Mouse (Mus musculus): Measurements from ENCODE around the gene Nfkbia. TPM values are rescaled to one million over a fixed set of nuclear protein-coding genes. Genes with fewer than 3 reads are reported as not detected.

Gene Nfkbia
- total and polyA plus RNA-seq, 3 experiments: 9.3 to 15.9 TPM; not detected in 1

- Histone ChIP-seq H3K4me3 (ENCODE audit: control insufficient read depth in 1 of 2, insufficient read depth in 1 of 2, low read depth in 2 of 2, low read length in 2 of 2) (no peak overlapping the region), H3K9me3 (replicated peaks; ENCODE audit: insufficient read depth, low read length) (no peaks in the 10 kb centered on the region), H3K27ac (ENCODE audit: control insufficient read depth, low read depth, low read length) (no peak overlapping the region), H3K27me3 (ENCODE audit: control insufficient read depth in 1 of 2, insufficient read depth in 2 of 2, low read length in 2 of 2) (peaks cover 2 to 8% of the 10 kb centered on the region in 2 experiments), H3K9ac (ENCODE audit: control insufficient read depth, low read depth, low read length, poor library complexity, severe bottlenecking) (no peak overlapping the region), H3K79me2 (ENCODE audit: control insufficient read depth, insufficient read depth, low read length, poor library complexity) (no peaks in the 10 kb centered on the region), H3K4me1 (ENCODE audit: control insufficient read depth in 1 of 2, insufficient read depth in 2 of 2, low read length in 2 of 2) (peaks cover 0 to 3% of the 10 kb centered on the region in 2 experiments; a peak in 1 of 4 replicates), H3K36me3 (ENCODE audit: control insufficient read depth in 1 of 2, insufficient read depth in 2 of 2, low read length in 2 of 2) (no peaks in the 10 kb centered on the region; a peak in 1 of 4 replicates)
- TF ChIP-seq ZC3H11A (IDR thresholded peaks at IDR 0.05; ENCODE audit: low read depth, low read length) (no peak), JUND (IDR thresholded peaks at IDR 0.05; ENCODE audit: low read depth, low read length) (no peak), MEF2A (IDR thresholded peaks at IDR 0.05; ENCODE audit: extremely low read depth, insufficient replicate concordance, low read depth, low read length, poor library complexity, severe bottlenecking) (no peak), TCF12 (IDR thresholded peaks at IDR 0.05; ENCODE audit: low read depth, low read length) (no peak), ZNF384 (IDR thresholded peaks at IDR 0.05; ENCODE audit: low read depth, low read length) (no peak), MAZ (IDR thresholded peaks at IDR 0.05; ENCODE audit: low read depth, low read length) (no peak), POLR2AphosphoS2 (IDR thresholded peaks at IDR 0.05; ENCODE audit: low read length) (no peak), MAFK (IDR thresholded peaks at IDR 0.05; ENCODE audit: borderline replicate concordance, low read depth, low read length) (no peak)
- DNase-seq (ENCODE audit: low read depth, low spot score): no peak
Observed at GRCm38 (mm10) chr12:55448457-55448856, 44.0 kb downstream of the Nfkbia start.

- DNase-seq (ENCODE audit: low read depth, low spot score): no peak
- no peak overlapping the region for H3K9ac ChIP-seq (ENCODE audit: control insufficient read depth, low read depth, low read length, poor library complexity, severe bottlenecking)
- H3K27ac ChIP-seq (ENCODE audit: control insufficient read depth, low read depth, low read length): no peak overlapping the region
- H3K27me3 ChIP-seq (ENCODE audit: control insufficient read depth in 1 of 2, insufficient read depth in 2 of 2, low read length in 2 of 2): peaks cover 1% of the 10 kb centered on the region in 2 experiments; a peak in 3 of 4 replicates
- no peaks in the 10 kb centered on the region; a peak in 1 of 4 replicates for H3K36me3 ChIP-seq (ENCODE audit: control insufficient read depth in 1 of 2, insufficient read depth in 2 of 2, low read length in 2 of 2)
- H3K79me2 ChIP-seq (ENCODE audit: control insufficient read depth, insufficient read depth, low read length, poor library complexity): no peaks in the 10 kb centered on the region
- H3K4me3 ChIP-seq (ENCODE audit: control insufficient read depth in 1 of 2, insufficient read depth in 1 of 2, low read depth in 2 of 2, low read length in 2 of 2): no peak overlapping the region
- H3K4me1 ChIP-seq (ENCODE audit: control insufficient read depth in 1 of 2, insufficient read depth in 2 of 2, low read length in 2 of 2): peaks cover 0 to 5% of the 10 kb centered on the region in 2 experiments; a peak in 1 of 4 replicates
- TF ChIP-seq MAZ (IDR thresholded peaks at IDR 0.05; ENCODE audit: low read depth, low read length) (no peak), GABPA (IDR thresholded peaks at IDR 0.05; ENCODE audit: low read depth, low read length) (no peak), ZNF384 (IDR thresholded peaks at IDR 0.05; ENCODE audit: low read depth, low read length) (no peak), POLR2AphosphoS5 (IDR thresholded peaks at IDR 0.05; ENCODE audit: borderline replicate concordance, low read depth, low read length) (no peak), BHLHE40 (IDR thresholded peaks at IDR 0.05; ENCODE audit: borderline replicate concordance, low read depth, low read length) (no peak), E2F4 (IDR thresholded peaks at IDR 0.05; ENCODE audit: borderline replicate concordance, low read depth, low read length) (no peak), MAFK (IDR thresholded peaks at IDR 0.05; ENCODE audit: borderline replicate concordance, low read depth, low read length) (no peak), ZKSCAN1 (IDR thresholded peaks at IDR 0.05; ENCODE audit: low read depth, low read length) (no peak), JUND (IDR thresholded peaks at IDR 0.05; ENCODE audit: low read depth, low read length) (no peak), GATA1 (IDR thresholded peaks at IDR 0.05; ENCODE audit: low read depth, low read length) (no peak), KAT2A (conservative IDR thresholded peaks at IDR 0.05; ENCODE audit: low read depth, low read length) (no peak), CTCF (IDR thresholded peaks at IDR 0.05 in 2 of 3, conservative IDR thresholded peaks at IDR 0.05 in 1 of 3; ENCODE audit: control insufficient read depth in 1 of 3, insufficient read depth in 1 of 3, low read depth in 2 of 3, low read length in 3 of 3, poor library complexity in 1 of 3, severe bottlenecking in 1 of 3) (no peak)
- H3K9me3 ChIP-seq (replicated peaks; ENCODE audit: insufficient read depth, low read length): no peaks in the 10 kb centered on the region
Observed at GRCm38 (mm10) chr12:55447396-55447760, 45.1 kb downstream of the Nfkbia start.
